Mouse (Mus musculus) liver, embryonic 11.5 days (tissue): ENCODE data around the gene Gm42906. TPM values are rescaled to one million over a fixed set of nuclear protein-coding genes. Genes with fewer than 3 reads are reported as not detected.

Experiments
- ATAC-seq: fragments of 200-750 bp; cut with Nextera tagmentation; replicated peaks from 2 replicates; pipeline ENCODE4 v1.8.0; 2017; ENCODE audit warnings: moderate number of reproducible peaks, mild to moderate bottlenecking, moderate TSS enrichment, moderate library complexity; ENCODE audit not compliant: low FRiP score
- DNase-seq: peaks from one replicate; pipeline ENCODE4 v3.0.0-alpha.2; 2017; ENCODE audit warnings: low spot score
- H3K27ac ChIP-seq: fragments of 300-500 bp; sonication (generic); 2 replicates; pipeline ENCODE4 v1.5.1; 2014; ENCODE audit warnings: mild to moderate bottlenecking, low read depth, low read length, control low read depth
- H3K27me3 ChIP-seq: fragments of 300-500 bp; sonication (generic); replicated peaks from 2 replicates; pipeline ENCODE4 v1.6.1; 2014; ENCODE audit warnings: low read length, mixed read lengths; ENCODE audit not compliant: control insufficient read depth, insufficient read depth
- H3K36me3 ChIP-seq: fragments of 300-500 bp; sonication (generic); 2 replicates; pipeline ENCODE4 v1.6.1; 2014; ENCODE audit warnings: mild to moderate bottlenecking, low read length, moderate library complexity, mixed read lengths; ENCODE audit not compliant: control insufficient read depth, insufficient read depth
- H3K4me1 ChIP-seq: fragments of 300-500 bp; sonication (generic); replicated peaks from 2 replicates; pipeline ENCODE4 v1.6.1; 2014; ENCODE audit warnings: low read length, mixed read lengths; ENCODE audit not compliant: control insufficient read depth, insufficient read depth
- H3K4me2 ChIP-seq: fragments of 300-500 bp; sonication (generic); 2 replicates; pipeline ENCODE4 v1.6.1; 2014; ENCODE audit warnings: mild to moderate bottlenecking, control low read depth, moderate library complexity
- H3K4me3 ChIP-seq: fragments of 300-500 bp; sonication (generic); 2 replicates; pipeline ENCODE4 v1.5.1; 2014; ENCODE audit warnings: low read depth, low read length, control low read depth
- H3K9ac ChIP-seq: fragments of 300-500 bp; sonication (generic); 2 replicates; pipeline ENCODE4 v1.6.1; 2014; ENCODE audit warnings: low read depth, low read length, control low read depth
- H3K9me3 ChIP-seq: fragments of 300-500 bp; sonication (generic); 2 replicates; pipeline ENCODE4 v1.6.1; 2016; ENCODE audit warnings: low read length, inconsistent platforms, mixed read lengths; ENCODE audit not compliant: control insufficient read depth
- WGBS: fragments of 180-500 bp; shearing (Covaris S2); extraction: QIAGEN DNeasy Blood & Tissue Kit; methylation state at CpG from one replicate; pipeline ENCODE4 v1.1.7; 2014; 5-methylcytosine and 5-hydroxymethylcytosine counted together
- polyA plus RNA-seq: library from polyadenylated mRNA; unstranded; fragments of >200 nt; fragmentation: Nextera tagmentation; extraction: Ambion mirVana; gene quantifications from 2 replicates; pipeline ENCODE4 v1.2.1, GENCODE M21; 2014

Gm42906 gene
- polyA plus RNA-seq, 1 experiment from 2014 or later = not detected

GRCm38 (mm10) chr5:151270815-151271214 is 157.1 kb downstream of the Gm42906 start:
- no peak for ATAC-seq
- H3K36me3 ChIP-seq = no peaks in the 10 kb centered on the region
- H3K27ac ChIP-seq = no peak overlapping the region
- WGBS = 79% methylated on average over 5 of the region's 5 CpGs
- no peak overlapping the region for H3K9ac ChIP-seq
- DNase-seq = no peak
- H3K4me2 ChIP-seq = no peak overlapping the region
- H3K9me3 ChIP-seq = no peaks in the 10 kb centered on the region
- H3K27me3 ChIP-seq = no peaks in the 10 kb centered on the region
- H3K4me3 ChIP-seq = no peak overlapping the region
- no peaks in the 10 kb centered on the region for H3K4me1 ChIP-seq

- no peaks in the 10 kb centered on the region for H3K36me3 ChIP-seq
- H3K4me2 ChIP-seq = no peak overlapping the region
- H3K4me3 ChIP-seq = no peak overlapping the region
- no peak overlapping the region for H3K27ac ChIP-seq
- ATAC-seq = no peak
- 82% methylated on average over 14 of the region's 14 CpGs for WGBS
- H3K9ac ChIP-seq = no peak overlapping the region
- H3K9me3 ChIP-seq = no peaks in the 10 kb centered on the region
- no peaks in the 10 kb centered on the region for H3K27me3 ChIP-seq
- DNase-seq = no peak
- H3K4me1 ChIP-seq = no peaks in the 10 kb centered on the region
Measured at GRCm38 (mm10) chr5:151266896-151267634, 160.9 kb downstream of the Gm42906 start.

GRCm38 (mm10) chr5:151261558-151261957 is 166.4 kb downstream of the Gm42906 start:
- ATAC-seq = 0 out of 2 replicates have a peak, but pooled peaks have one; percentile 10
- H3K36me3 ChIP-seq = no peaks in the 10 kb centered on the region
- no peak for DNase-seq
- H3K9me3 ChIP-seq = no peaks in the 10 kb centered on the region
- no peak overlapping the region for H3K4me3 ChIP-seq
- H3K27ac ChIP-seq = no peak overlapping the region
- 68% methylated on average over 2 of the region's 2 CpGs for WGBS
- no peaks in the 10 kb centered on the region for H3K4me1 ChIP-seq
- H3K27me3 ChIP-seq = no peaks in the 10 kb centered on the region
- no peak overlapping the region for H3K4me2 ChIP-seq
- no peak overlapping the region for H3K9ac ChIP-seq

GRCm38 (mm10) chr5:151252213-151252612 is 175.8 kb downstream of the Gm42906 start:
- H3K4me2 ChIP-seq = no peak overlapping the region
- H3K27ac ChIP-seq = no peak overlapping the region
- H3K9me3 ChIP-seq = no peaks in the 10 kb centered on the region
- no peak overlapping the region for H3K9ac ChIP-seq
- H3K4me3 ChIP-seq = no peak overlapping the region
- no peak for DNase-seq
- no peaks in the 10 kb centered on the region for H3K27me3 ChIP-seq
- peaks cover 5% of the 10 kb centered on the region for H3K4me1 ChIP-seq
- no peak for ATAC-seq
- WGBS = 68% methylated on average over 8 of the region's 8 CpGs
- H3K36me3 ChIP-seq = no peaks in the 10 kb centered on the region

- 82% methylated on average over 8 of the region's 8 CpGs for WGBS
- no peak overlapping the region for H3K4me2 ChIP-seq
- H3K27ac ChIP-seq = no peak overlapping the region
- peaks cover 10% of the 10 kb centered on the region for H3K4me1 ChIP-seq
- H3K4me3 ChIP-seq = no peak overlapping the region
- DNase-seq (no peak), ATAC-seq (no peak)
- H3K36me3 ChIP-seq = no peaks in the 10 kb centered on the region
- H3K27me3 ChIP-seq = no peaks in the 10 kb centered on the region
- no peak overlapping the region for H3K9ac ChIP-seq
- no peaks in the 10 kb centered on the region for H3K9me3 ChIP-seq
Measured at GRCm38 (mm10) chr5:151251656-151252055, 176.3 kb downstream of the Gm42906 start.

GRCm38 (mm10) chr5:151248671-151249620 is 179.0 kb downstream of the Gm42906 start:
- H3K4me2 ChIP-seq = no peak overlapping the region
- no peak overlapping the region for H3K9ac ChIP-seq
- DNase-seq (no peak), ATAC-seq (peak; percentile 86)
- 62% methylated on average over 10 of the region's 10 CpGs for whole genome bisulfite sequencing
- H3K4me1 ChIP-seq = peaks cover 10% of the 10 kb centered on the region
- no peak overlapping the region for H3K4me3 ChIP-seq
- H3K36me3 ChIP-seq = no peaks in the 10 kb centered on the region
- no peak overlapping the region for H3K27ac ChIP-seq
- no peaks in the 10 kb centered on the region for H3K9me3 ChIP-seq
- H3K27me3 ChIP-seq = no peaks in the 10 kb centered on the region

GRCm38 (mm10) chr5:151248084-151248483 is 179.9 kb downstream of the Gm42906 start:
- Histone ChIP-seq H3K4me3 (no peak overlapping the region), H3K27ac (0 out of 2 replicates have a peak overlapping the region, but pooled peaks have one; percentile 19), H3K9me3 (no peaks in the 10 kb centered on the region), H3K27me3 (no peaks in the 10 kb centered on the region), H3K9ac (no peak overlapping the region), H3K36me3 (no peaks in the 10 kb centered on the region), H3K4me1 (peaks cover 10% of the 10 kb centered on the region), H3K4me2 (no peak overlapping the region)
- 75% methylated on average over 2 of the region's 2 CpGs for WGBS
- ATAC-seq (no peak), DNase-seq (no peak)

- no peak for DNase-seq
- ATAC-seq = 0 out of 2 replicates have a peak, but pooled peaks have one; percentile 24
- 0 out of 2 replicates have a peak overlapping the region, but pooled peaks have one; percentile 8 for H3K4me2 ChIP-seq
Measured at GRCm38 (mm10) chr5:151247115-151247875, 180.7 kb downstream of the Gm42906 start.

More at GRCm38 (mm10) chr5:151247115-151247875, 180.7 kb downstream of the Gm42906 start:
- WGBS = 53% methylated on average over 11 of the region's 11 CpGs
- H3K27me3 ChIP-seq = no peaks in the 10 kb centered on the region
- H3K36me3 ChIP-seq = no peaks in the 10 kb centered on the region
- H3K9me3 ChIP-seq = no peaks in the 10 kb centered on the region
- H3K9ac ChIP-seq = no peak overlapping the region
- peaks cover 10% of the 10 kb centered on the region for H3K4me1 ChIP-seq
- no peak overlapping the region for H3K4me3 ChIP-seq
- 0 out of 2 replicates have a peak overlapping the region, but pooled peaks have one; percentile 19 for H3K27ac ChIP-seq
